Mouse (Mus musculus): ENCODE results near the gene Psg18.
"Not testable (repeated sequence)": the region's sequence is repeated elsewhere in the genome, so short reads cannot be mapped to it uniquely, and the experiment has no call there.

The Psg18 gene

GRCm38 (mm10) chr7:18354909-18355308 lies at the start of gene Psg18:
Gene Psg18 (minus strand): TSS chr7:18355009.
- not testable (repeated sequence) for DNase-seq (ENCODE audit: low read depth, low spot score)

- no peak for DNase-seq (ENCODE audit: low read depth, low spot score)
These were observed 48.6 kb upstream of the Psg18 start for GRCm38 (mm10) chr7:18403407-18403806.

- no peak for DNase-seq (ENCODE audit: low read depth, low spot score)
These were observed 47.9 kb upstream of the Psg18 start for GRCm38 (mm10) chr7:18402527-18403237.

DNA sequence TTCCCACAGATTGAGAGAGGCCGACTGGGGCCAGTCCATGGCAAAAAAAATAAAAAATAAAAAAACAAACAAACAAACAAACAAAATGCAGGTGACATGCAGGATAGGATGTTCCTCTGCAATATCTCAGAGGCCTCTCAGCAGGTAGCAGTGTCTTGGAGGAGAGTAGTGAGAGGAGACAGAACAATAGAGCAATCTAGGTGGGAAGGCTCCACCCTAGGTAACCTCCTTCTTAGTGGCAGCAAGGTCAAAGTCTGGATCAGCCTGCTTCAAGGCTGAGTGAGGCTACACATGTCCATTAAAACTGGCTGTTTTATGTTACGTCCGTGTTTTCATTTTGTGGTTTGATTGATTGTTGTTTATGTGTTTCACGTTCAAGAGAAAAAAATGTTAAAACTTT lies 36.7 kb upstream of the Psg18 start:
- DNase-seq (ENCODE audit: low read depth, low spot score): not testable (repeated sequence)

- no peak for DNase-seq (ENCODE audit: low read depth, low spot score)
These were observed 23.5 kb upstream of the Psg18 start for GRCm38 (mm10) chr7:18378295-18378694.

DNA sequence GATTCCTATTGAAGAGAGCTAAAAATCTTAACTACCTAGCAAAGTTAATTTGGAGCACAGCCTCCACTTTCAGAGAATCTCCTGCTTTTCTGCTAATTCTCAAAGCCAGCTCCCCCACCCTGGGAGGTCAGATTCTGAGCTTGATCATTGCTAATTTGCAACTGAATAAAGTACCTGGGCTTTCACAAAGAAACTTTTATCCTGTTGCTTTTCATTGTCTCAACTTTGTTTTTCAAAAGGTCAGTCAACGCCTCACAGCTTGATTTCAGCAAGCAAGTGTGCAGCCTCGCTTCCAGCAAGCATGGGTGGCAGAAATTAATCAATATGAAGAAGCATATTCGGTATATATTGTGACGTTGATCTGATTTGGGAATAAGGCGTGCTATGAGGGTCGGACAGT lies 19.4 kb downstream of the Psg18 start:
- DNase-seq (ENCODE audit: low read depth, low spot score): not testable (repeated sequence)
